Mouse (Mus musculus): ENCODE measurements around the gene Drosha.
A peak's percentile ranks its signal among the peaks of the same experiment; 100 is the strongest.

The Drosha gene

DNA sequence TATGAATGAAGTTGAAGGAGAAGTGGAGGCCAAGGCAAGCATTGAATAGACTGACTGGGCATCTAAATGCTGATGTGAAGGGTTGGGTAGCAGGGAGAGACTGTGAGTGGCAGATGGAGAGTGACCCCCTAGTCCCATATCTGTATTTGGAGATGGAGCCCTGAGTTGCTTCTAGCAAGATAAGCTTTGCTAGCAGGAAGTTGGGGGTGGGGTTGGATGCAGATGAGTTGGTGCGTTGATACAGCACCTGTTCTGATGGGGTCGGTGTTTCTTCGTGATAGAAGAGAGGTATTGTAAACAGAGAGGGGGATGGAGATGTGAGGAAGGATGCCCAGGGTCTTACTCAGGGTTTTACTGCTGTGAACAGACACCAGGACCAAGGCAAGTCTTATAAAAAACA is 5.3 kb downstream of the Drosha start:
- DNase-seq (ENCODE audit: low spot score in 2 of 2), result no peak

DNA sequence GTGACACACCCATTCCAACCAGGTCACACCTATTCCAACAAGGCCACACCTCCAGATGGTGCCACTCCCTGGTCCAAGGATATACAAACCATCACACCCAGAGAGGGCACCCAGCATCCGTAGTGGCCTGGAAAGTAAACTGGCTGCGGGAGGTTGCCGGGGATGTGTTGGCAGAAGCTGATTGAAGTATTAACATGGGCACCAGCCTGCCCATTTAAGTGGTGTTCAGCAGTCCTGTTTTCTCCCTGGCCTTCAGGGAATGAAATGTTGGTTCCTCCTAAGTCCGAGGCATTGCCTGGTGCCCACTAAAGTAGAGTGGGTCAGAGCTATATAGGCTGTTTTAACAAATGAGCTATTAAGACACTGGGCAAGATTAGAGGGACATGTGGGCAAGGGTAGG is 8.0 kb downstream of the Drosha start:
- DNase-seq (ENCODE audit: low spot score in 2 of 2), result no peak

DNA sequence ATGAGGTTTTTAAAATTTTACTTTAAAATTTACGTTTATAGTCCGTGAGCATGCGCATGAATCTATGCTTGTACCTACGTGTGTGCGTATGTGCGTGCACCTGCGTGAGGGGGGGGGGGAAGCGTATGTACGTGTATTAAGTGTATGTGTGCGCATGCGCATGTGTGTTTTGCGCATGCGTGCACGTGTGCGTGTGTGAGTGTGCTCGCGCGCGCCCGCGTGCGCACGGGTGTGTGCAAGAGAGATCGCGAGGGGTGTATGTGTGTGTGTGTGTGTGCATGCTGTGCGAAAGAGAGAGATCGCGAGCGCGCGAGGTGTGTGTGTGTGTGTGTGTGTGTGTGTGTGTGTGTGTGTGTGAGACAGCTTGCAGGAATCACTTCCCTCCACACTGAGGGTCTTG is 8.8 kb downstream of the Drosha start:
- DNase-seq (ENCODE audit: low spot score in 2 of 2), result no peak

DNA sequence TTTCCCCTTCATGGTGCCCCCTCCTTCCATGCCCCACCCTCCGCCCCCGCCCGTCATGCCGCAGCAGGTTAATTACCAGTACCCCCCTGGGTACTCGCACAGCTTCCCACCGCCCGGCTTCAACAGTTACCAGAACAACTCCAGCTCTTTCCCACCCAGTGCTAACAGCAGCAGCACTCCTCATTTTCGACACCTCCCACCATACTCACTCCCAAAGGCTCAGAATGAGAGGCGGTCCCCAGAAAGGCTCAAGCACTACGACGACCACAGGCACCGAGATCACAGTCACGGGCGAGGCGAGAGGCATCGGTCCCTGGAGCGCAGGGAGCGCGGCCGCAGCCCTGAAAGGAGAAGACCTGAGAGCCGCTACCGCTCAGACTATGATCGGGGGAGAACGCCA is 9.6 kb downstream of the Drosha start:
- DNase-seq (ENCODE audit: low spot score in 2 of 2), result no peak

DNA sequence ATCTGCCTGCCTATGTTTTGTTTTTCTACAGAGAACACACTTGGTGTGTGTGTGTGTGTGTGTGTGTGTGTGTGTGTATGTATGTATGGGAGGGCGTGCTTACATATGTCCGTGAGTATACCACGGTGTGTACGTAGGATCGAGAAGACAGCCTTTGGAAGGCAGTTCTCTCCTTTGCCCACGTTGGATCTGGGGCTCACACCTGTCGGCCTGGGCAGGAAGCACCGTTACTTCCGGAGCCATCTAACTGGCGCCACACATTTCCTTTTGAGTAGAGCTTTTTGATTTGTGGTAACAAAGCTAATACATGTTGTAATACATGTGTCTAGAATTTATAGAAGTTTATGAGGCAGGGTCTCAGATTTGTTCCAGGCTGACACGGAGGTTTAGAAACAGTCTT is 16.1 kb downstream of the Drosha start:
- no peak for DNase-seq (ENCODE audit: low spot score in 2 of 2)

DNA sequence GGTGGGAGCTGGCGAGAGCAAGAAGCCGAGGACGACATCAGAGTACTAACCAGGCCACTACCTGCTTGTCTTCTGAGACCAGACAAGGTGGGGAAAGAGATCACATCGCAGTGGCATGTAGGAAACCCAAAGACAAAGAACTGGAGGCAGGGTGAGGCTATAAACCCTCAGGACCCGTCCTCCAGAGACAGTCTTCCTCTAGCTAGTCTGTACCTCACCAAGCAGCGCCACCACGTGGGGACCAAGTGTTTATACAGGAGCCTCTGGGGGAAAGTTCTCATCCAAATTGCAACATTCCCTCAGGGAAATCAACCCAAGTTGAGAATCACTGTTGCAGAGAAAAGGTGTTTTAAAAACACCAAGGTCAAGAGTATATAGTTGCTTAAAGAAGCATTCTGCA is 18.2 kb downstream of the Drosha start:
- DNase-seq (ENCODE audit: low spot score in 2 of 2), result no peak

DNA sequence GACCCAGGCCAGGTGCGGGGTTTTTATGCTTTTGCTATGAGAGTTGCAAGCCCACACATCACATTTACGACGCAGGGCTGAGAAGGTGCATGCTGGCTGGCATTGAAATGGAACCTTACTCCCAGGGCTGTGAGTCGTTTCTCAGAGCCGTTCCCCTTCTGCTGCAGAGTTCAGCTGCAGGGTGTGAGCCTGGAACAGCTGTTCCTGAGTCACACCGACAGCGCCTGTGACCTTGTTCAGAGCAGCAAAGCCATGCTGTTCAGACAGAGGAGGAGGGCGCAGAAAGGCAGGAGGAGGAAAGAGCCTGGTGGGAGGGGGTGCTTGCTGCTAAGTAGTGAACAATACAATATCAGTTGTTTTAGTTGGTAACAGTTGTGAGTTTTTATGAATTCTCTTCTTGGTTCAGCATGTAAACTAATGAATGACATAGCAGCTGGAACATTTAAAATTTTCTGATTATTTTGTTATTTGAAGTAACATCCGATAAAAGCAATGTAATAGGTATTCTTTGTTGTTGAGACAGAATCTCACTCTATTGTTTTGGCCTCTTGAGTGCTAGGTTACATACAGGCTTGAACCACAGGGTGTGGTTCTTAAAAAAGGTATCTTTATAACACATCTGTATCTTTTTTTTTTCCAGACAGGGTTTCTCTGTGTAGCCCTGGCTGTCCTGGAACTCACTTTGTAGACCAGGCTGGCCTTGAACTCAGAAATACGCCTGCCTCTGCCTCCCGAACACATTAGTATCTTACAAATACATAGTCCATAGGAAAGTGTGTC is 23.8 kb downstream of the Drosha start:
- no peak for DNase-seq (ENCODE audit: low spot score in 2 of 2)

DNA sequence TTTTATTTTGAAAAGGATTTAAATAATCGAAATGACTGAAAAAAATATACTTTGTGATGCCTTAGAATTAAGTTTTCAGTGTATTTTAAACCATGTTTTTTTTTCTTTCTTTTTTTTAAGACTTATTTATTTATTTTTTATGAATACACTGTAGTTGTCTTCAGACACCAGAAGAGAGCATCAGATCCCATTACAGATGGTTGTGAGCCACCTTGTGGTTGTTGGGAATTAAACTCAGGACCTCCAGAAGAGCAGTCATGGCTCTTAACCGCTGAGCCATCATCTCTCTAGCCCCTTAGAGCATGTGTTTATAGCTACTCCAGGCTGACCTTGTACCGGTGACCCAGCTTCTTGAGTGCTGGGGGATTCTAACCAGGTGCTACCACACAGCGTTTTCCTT is 24.8 kb downstream of the Drosha start:
- DNase-seq (ENCODE audit: low spot score in 2 of 2), result no peak

DNA sequence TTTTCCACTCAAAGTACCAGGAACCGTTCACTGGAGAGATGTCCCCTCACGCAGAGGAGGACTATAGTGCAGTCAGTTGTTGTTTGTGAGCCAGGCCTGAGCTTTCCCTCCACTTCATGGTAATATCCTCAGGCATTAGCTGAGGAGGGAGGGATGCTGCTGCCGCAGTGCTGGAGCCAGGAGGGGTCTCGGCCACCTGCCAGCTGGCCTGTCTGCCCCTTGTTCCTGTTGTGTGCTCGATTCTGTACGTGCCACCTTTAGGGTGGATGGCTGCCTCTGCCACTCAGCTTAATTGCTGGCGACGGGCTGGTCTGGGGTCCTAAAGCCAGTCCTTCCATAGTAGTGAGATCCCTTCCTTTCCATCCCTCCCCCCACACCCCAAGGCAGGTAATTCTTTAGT is 28.9 kb downstream of the Drosha start:
- no peak for DNase-seq (ENCODE audit: low spot score in 2 of 2)

DNA sequence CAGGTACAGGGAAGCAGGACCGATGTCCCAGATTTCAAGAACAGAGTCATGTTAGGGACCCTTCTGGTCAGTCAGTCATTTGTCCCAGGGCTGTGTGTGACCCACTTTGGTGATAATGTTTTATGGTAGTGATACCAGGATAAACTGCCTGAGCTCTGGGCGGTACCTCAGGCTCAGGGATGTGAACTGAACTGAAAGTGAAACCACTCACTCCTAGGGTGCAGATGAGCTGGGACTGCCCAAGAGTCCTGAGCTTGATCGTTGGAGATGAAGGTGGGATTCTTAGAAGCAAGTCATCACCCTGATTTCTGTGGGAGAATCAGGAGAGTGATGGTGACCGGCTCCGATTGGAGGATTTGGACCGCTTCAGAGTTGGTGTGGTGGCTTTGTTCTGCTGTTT is 32.2 kb downstream of the Drosha start:
- DNase-seq (ENCODE audit: low spot score in 2 of 2), result no peak

DNA sequence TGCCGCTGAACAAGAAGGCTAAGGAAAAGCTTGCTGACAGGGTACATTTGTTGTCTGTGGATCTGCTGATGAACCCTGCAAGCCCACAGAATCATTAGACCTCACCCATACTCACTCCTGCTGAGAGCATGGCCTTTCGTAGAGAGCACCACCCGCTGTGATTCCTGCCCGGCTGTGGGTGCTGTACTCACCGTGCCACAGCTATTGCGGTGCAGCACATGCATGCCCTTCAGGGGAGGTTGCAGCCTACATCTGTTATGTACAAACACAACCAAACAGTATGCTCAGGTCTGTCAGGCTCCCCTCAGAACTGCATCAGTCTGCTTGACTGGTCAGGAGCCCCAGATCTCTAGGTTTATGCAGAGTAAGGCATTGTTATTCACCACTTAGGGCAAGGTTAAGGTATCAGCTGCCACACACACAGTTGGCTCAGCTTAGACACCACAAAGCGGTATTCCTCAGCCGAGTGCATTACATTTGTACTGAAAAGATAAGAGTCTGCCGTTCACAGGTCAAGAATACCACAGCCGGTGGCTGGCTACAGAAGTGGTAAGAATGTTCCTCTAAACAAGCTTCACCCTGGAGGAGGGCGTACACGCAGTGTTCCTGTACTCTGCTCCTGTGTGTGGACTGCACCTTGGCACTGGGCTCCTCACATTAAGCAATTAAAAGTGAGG is 33.4 kb downstream of the Drosha start:
- no peak for DNase-seq (ENCODE audit: low spot score in 2 of 2)

DNA sequence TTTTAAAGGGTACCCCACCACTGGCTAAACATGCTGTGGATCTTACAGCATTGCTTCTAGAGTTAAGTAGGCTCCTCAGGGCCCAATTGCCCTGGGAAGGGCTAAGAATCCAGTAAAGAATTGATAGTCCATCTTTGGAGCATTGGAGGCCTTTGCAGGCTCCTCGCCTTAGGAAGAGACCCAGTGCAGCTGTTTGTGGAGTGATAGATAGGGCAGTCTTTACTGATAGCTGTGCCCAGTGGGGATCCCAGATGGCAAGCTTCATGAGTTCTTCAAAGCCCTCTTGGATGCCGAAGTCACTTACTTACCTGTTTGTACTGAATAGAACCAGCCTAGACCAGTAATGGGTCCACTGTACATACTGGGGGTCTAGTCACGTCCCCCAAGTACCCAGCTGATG is 34.0 kb downstream of the Drosha start:
- DNase-seq (ENCODE audit: low spot score in 2 of 2), result no peak

DNA sequence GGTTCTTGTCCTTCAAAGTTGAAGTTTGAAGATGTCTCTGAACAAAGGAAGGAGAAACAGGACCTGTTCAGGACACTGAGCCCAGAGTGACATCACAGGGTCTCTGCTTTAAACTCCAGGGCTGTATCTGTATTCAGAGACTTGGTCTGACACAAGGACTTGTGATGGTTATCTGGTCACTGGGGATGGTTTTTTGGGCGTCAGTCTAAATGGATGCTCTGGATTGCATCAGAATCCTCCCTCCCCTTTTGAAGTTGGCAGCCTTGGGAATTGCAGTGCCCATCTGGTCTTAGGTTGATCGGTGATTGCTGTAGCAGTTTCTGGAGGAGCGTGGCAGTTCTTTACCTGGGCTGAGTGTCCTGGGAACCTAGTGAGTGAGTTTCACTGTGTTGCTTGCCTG is 37.4 kb downstream of the Drosha start:
- DNase-seq (ENCODE audit: low spot score in 2 of 2), result no peak

DNA sequence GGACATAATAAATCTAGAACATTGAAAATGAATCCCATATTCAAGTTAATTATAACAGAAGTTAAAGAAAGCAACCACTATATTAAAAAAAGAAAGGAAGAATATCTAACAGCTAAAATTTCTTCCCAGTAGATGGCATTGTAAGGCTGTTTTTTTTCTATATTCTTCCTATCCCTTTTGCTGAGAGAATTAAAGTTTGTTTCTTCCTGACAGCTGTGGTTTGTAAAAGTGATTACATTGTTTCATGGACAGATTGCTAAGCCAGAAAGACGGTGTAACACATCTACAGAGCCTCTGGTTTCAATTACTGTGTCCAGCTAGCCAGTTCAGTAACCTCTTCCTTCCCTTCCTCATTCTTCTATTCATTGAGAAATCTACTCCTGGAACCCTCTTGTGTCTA is 39.1 kb downstream of the Drosha start:
- no peak for DNase-seq (ENCODE audit: low spot score in 2 of 2)

DNA sequence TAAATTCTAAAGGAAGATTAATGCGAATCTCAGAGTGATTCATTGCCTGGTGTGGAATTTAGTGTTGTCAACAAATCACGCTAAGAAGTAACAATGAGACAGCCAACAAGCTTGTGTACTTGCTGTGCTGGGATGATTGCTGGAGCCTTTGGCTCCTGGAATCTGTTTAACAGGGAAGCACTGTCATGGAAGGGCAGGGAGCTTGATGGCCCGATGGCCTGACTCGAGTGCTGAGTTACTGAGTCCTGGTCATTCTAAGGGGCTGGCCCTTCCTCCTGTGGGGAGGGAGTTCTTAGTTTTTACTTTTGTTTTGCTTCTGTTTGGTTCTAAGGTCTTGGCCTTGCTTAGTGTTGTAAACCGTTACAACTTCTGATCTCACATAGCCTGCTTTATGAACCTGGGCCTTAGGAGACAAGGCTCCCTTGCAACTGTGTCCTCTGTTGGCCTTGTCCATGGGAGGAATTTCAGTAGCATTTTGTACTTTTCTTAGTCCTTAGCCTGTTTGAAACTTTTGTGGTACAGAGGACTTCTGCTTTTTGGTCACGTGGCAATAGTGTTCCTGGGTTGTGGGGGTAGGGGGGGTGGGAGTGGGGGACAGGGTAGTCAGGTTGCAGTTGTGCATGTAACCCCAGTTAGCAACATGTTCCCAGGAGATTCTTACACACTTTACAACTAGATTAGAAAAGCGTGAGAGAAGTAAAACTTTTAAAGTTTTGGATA is 41.1 kb downstream of the Drosha start:
- no peak for DNase-seq (ENCODE audit: low spot score in 2 of 2)

DNA sequence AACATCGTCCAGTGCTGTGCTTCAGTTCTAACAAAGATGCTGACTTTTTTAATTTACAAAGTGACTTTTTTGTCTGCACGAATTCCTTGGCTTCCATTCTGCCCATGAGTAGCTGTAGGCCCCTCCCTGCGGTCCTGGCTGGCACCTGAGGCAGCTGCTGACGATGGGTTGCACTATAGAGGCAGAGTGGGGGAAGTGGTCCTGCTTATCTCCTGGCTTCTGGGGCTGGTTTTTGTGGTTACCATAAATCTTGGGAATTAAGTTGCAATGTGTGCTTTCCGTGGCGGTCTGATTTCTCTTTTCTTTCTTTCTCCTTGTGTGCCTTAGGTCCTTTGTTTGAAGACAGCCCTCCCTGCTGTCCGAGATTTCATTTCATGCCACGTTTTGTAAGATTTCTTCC is 42.7 kb downstream of the Drosha start:
- DNase-seq (ENCODE audit: low spot score in 2 of 2), result no peak

DNA sequence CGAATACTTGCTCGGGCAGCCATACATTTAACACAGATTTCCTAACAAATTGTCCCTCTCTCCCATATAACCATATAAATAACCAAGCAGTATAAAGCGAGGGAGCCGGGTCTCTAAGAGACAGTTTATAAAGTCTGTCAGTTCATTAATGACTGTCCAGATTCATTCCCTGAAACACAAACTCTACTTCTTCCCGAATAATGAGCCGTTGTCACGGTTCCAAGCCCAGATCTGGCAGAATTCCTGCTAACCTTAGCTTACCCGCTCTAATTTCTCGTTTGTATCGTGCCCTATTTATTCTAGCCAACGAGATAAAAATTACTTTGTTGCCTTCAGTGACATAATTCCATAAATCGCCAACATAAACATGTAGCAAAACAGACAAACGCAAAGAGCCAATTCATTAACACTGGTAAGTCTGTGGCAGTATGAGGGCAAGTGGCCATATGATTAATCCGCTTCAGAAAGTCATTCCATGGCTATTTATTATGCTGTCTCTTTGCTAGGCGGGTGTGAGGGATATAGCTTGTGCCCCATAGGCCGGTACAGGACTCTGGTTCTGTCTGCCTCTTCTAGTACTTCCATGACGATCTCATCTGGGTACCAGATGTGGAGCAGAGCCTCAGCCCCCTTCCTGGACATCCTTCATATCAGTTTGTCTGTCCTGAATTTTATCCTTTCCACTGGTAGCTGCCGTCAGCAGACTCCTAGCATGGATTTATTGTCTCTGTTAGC is 51.0 kb downstream of the Drosha start:
- peak in 1 of 2 experiments; percentile 23 for DNase-seq (ENCODE audit: low spot score in 2 of 2)

DNA sequence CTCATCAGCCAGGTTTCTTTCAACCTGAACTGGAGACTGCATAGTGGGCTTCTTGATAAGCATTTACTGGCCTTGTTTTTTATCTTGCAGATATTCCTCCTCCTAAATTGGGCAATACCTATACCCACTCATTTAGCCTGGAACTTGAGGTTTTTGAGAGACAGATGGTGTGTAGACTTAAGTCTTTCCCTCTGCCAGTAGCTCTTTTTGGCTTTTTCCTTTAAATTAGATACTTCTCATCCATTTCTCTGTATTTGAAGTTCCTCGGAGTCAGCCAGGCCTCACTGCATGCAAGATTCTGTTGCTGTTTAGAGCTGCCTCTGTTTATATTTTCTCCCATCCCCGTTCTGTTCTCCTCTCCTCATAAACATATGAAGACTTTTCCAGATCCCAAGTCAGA is 51.7 kb downstream of the Drosha start:
- no peak for DNase-seq (ENCODE audit: low spot score in 2 of 2)

DNA sequence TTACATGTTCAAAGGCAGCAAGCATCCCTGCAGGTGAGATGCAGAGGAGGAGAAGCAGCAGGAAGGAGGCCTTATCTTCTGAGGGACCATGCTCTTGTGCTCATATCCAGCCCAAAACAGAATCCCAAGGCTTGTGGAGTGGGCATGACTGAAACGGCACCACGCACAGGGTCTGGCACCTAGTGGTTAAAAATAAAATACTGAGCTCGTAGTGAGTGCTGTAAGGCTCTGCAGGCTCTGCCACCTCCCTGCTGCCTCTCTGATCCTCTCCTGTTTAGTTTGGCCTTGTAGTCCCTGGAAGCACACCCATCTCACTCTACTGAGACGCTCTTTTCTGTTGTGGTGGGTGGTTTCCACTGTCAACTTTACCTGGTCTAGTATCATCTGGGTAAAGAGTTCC is 52.3 kb downstream of the Drosha start:
- DNase-seq (ENCODE audit: low spot score in 2 of 2), result no peak

DNA sequence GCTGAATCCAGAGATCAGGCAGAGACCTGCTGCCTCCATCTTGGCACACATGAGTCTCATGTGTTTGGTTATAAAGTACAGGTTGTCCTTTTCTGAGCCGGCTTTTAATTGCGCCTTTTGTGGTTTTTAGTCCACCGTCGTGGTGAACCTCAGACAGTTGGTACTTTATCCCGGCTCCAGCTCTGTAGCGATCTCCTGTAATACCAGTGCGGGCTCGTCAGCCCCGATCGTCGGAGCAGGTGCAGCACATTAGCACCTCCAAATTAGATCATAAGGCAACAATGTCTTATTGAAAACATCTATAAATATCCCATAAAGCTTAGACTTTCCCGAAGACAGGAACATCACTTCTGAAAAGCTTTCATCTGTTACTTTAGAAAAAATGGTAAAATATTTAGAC is 53.3 kb downstream of the Drosha start:
- DNase-seq (ENCODE audit: low spot score in 2 of 2), result no peak

DNA sequence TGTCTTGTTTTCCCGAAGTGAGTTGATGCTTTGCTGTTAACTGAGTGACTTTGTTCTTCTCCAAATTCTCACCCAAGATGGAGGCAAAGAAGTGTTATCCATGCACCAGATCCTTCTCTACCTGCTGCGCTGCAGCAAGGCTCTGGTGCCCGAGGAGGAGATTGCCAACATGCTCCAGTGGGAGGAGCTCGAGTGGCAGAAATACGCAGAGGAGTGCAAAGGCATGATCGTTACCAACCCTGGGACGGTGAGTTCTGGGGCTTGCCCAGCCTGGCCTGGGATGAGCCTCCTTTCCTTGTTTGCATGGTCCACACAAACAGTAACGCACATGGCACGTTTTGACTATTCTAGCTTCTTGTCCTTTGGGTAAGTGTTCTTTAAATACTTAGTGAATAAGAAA is 54.0 kb downstream of the Drosha start:
- no peak for DNase-seq (ENCODE audit: low spot score in 2 of 2)

DNA sequence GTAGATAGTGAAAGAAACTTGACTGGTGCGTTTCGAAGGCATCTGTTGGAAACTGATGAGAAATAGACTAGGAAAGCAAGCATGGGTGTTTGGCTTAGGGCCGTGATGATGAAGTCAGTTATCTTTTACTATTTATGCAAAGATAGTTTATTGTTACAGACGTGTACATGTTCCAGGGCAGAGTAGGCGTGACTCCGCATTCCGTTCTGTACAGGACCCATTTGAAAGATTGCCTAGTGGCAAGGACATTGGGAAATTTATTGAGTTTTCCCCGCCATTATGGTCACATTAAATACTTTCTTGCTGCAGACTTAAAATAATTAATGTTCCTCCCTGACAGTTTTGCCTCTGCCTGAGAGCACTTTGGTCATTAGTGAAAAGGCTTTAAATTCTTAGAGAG is 55.3 kb downstream of the Drosha start:
- DNase-seq (ENCODE audit: low spot score in 2 of 2), result no peak

Data from right cerebral cortex, adult 2 months (tissue).